Mouse (Mus musculus) granulocyte monocyte progenitor cell, adult 5-6 weeks (primary cell): ENCODE measurements around the gene Alyref2. TPM values are rescaled to one million over a fixed set of nuclear protein-coding genes. Genes with fewer than 3 reads are reported as not detected.

ENCODE experiments used
- ATAC-seq: replicated peaks from 2 replicates; pipeline ENCODE4 v1.8.0; 2016; ENCODE audit warnings: mild to moderate bottlenecking, moderate TSS enrichment, inconsistent platforms; ENCODE audit not compliant: poor library complexity, severe bottlenecking
- total RNA-seq, 2 experiments: library from RNA; stranded (forward) in 1 of 2; stranded (reverse) in 1 of 2; fragments of 200-712, 200-1000 nt in 1 of 2; fragments of >200 nt in 1 of 2; fragmentation: Nextera tagmentation in 1 of 2; gene quantifications; 2 replicates each; pipeline ENCODE4 v1.2.3; 2014 to 2017

The Alyref2 gene
- total RNA-seq, 2 experiments from 2014 or later: 4.7 to 13.2 TPM

DNA sequence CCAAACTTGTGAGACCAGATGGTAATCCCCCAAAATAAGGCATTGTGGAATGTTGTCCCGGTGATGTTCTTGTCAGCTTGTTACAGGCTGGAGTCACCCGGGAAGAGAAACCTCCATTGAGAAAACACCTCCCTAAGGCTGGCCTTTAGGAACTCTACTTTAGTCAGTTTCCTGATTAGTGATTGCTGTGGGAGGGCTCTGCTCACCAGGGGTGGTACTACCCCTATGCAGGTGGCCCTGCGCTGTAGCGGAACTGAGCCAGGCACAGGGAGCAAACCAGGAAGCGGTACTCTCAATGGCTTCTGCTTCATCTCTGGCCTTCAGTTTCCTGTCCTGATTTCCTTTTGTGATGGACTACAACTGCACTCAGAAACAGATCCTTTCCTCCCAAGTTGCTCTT lies 3.4 kb upstream of the Alyref2 start:
- ATAC-seq: no peak

DNA sequence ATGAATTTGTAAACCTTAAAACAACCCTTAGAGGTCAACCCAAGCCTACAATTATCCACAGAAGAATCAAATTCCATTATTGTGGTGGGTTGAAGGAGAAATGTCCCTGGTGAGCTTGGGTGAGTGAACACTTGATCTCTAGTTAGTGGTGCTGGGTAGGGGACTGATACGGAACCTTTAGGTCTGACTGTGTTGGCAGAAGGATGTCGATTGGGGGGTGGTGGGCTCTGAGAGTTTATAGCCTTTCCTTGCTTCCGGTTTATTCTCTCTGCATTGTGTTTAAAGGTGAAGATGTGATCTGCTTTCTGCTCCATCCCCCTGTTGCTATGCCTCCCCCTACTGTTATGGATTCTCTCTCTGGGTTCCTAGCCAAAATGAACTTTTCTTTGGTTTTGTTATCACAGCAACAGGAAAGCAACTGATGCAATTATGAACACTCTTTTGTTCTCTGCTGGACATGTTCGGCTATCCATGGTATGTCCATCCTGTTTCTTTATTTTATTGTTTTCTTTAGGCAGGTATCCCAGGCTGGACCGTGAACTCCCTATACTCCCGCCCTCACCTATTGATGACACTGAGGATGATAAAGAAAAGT lies 2.2 kb upstream of the Alyref2 start:
- no peak for ATAC-seq

DNA sequence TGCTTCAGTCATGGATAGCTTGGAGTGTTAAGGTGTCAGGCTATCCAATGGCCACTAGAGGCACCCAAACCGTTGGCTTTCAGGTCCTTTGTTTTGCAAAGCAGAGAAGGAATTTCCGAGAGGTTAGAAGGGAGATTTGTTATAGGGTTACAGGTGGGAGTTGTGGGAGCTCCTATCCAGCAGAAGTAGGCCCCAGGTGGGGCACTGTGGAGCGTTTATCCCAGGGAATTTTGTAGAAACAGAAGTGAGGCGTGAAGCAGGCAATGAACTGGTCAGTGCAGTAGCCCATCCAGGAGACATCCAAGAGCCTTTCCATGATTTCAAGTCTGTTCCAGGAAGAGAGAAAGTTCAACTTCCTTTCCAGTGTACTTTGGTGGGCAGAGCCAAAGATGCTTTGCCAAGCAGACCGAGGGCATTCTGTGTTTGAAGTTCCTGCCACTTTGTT lies 1.6 kb upstream of the Alyref2 start:
- ATAC-seq: peak; percentile 9

DNA sequence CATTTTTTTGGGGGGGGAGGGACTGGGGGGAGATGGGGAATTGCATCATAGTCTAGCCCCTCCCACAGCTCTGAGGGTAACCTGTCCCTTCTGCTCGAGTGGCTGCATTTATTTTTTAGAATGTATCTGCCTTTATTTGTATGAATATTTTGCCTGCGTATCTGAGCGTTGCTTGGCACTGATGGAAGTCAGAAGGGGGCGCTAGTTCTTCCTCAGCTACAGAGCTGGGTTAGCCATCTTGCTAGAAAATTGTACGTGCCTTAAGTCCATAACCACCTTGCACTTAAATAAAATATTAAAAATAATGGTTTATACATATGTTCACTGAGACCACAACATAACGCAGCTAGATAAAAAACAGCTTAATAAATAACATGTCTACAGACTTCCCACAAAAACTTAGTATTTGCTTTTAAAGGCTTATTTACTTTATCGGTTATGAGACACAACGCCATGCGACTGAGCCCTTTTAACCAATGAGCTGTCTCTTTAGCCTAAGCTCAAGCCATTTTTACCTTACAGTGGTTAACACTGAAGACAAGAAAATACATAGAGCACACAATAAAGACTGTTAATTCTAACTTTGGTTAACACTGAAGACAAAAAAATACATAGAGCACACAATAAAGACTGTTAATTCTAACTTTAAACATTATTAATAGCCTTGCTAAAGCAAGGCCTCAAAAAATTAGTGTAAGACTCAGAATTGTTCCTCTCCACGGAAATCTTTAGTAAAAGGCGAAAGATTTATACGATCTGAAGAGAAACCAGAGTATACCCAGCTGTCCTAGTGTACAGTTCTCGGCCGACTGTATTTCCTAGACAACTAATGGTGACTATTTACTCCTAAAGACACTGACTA lies 659 bp upstream of the Alyref2 start:
- peak; percentile 49 for ATAC-seq

DNA sequence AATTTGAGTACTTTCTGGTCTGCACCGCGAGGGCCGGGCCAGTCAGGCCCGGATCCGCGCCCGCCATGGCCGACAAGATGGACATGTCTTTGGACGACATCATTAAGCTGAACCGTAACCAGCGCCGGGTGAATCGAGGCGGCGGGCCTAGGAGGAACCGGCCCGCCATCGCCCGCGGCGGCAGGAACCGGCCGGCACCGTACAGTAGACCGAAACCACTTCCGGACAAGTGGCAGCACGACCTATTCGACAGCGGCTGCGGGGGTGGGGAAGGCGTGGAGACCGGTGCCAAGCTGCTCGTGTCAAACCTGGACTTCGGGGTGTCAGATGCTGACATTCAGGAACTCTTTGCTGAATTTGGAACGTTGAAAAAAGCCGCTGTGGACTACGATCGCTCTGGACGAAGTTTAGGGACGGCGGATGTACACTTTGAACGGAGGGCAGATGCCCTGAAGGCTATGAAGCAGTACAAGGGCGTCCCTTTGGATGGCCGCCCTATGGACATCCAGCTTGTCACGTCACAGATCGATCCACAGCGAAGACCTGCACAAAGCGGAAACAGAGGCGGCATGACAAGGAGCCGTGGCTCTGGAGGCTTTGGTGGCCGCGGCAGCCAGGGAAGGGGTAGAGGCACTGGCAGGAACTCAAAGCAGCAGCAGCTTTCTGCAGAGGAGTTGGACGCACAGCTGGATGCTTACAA lies 464 bp downstream of the Alyref2 start:
- peak; percentile 33 for ATAC-seq

DNA sequence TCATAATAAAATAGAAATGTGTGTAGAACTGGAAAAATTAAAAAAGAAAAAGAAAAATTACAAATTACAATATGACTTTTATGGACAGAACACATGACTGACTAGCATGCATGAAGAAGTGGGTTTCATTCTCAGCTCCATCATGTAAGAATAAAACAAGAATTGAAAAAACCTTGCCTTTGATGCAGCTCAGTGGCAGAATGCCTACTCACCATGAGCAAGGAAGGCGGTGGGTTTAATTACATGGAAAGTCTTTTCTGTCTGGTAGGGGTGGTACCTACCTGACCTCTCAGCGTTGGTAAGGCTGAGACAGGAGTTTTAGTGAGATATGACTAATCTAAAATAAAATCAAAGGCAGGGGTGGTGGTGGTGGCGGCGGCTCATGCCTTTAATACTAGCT lies 1.3 kb downstream of the Alyref2 start:
- ATAC-seq: no peak

DNA sequence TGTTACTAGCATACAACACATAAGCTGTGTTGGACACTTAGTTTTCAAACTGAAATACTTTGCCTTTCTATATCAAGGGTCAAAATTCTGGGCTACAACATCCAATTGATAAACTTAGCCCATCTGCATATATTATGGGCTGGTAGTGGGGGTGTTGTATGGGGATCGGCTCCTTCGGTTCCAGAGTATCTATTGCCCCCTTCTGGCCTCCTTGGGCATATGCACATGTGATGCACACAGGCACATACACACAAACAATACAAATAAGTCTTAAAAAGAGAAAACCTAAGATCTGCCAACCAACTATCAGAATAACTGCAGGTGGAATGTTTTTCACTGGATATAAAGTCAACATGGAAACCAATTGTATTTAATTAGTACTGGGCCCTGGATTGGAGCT lies 10.0 kb downstream of the Alyref2 start:
- ATAC-seq: no peak; the same call in 1 of the 2 replicates

DNA sequence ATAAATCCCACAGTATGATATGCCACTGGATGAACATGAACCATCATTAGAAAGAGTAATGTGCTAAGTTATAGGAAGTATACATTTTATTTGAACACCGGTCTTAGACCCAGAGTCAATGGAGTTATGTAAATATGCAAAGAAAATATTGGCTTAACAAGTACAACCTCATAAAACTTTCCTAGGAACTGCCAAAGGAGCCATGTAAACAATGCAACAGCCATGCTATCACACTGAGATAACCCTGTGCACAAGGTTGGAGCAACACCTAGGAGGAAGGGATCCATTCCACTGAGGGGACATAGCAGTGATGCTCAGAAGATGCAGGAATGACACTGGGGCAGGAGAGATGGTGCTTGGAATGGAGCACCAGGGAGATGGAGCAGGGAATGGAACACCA lies 10.5 kb downstream of the Alyref2 start:
- ATAC-seq: no peak

DNA sequence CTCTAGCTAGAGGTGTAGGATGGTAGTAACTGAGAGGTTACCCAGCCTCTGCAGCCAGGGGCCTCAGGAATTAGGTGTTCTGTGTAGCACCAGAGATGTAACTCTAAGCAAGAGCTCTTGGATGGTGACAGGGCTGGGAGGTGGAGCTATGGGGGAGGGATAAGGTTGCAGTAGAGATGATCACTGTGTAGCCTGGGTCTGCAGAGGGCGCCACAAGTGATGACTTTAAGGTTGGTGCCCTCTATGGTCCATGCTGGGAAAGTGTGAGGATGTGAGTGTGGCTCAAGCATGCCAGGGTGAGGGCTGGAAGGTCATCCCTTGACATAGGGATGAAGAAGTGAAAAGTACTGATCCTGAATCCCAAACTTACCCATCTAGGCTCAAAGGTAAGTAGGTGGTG lies 11.8 kb downstream of the Alyref2 start:
- ATAC-seq: peak; percentile 93

DNA sequence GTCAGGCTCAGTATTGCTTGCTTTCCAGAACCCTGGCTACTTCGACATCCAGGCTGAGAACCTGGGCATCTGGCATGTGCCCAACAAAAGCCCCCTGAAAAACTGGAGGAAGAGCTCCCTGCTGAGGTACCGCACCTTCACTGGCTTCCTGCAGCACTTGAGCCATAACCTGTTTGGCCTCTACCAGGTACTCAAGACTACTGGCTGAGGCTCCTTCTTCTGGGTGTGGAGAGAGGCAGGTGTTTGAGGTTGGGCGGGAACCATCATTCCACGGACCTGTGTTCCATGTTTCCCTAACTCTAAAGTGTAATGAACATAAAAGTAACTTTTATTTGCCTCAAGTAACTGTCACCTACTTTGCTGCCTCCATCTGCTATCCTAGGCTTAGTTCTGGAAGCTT lies 12.3 kb downstream of the Alyref2 start:
- no peak for ATAC-seq

DNA sequence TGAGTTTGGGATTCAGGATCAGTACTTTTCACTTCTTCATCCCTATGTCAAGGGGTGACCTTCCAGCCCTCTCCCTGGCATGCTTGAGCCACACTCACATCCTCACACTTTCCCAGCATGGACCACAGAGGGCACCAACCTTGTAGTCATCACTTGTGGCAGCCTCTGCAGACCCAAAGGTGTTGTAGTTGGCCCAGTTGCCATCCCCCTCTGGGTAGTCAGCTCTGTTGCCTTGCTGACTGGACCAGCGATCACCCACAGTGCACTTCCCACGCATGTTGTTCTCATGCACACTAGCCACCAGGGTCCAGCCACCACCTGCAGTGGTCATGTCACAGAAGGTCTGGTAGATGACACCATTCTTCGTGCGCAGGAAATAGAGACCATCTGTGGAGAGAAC lies 28.1 kb downstream of the Alyref2 start:
- no peak for ATAC-seq

DNA sequence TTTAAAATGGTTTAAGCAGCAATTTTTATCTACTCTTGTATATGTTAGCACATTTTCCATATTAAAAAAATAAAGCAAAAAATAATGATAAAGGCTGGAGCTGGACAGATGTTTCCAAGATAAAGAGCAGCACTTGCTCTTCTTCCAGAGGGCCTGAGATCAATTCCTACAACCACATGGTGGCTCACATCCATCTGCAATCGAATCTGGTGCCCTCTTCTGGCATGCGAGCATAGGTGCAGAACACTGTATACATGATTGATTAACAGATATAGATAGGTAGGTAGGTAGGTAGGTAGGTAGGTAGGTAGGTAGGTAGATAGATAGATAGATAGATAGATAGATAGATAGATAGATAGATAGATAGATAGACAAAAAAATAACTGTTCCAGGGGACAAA lies 29.6 kb downstream of the Alyref2 start:
- peak; percentile 67 for ATAC-seq

DNA sequence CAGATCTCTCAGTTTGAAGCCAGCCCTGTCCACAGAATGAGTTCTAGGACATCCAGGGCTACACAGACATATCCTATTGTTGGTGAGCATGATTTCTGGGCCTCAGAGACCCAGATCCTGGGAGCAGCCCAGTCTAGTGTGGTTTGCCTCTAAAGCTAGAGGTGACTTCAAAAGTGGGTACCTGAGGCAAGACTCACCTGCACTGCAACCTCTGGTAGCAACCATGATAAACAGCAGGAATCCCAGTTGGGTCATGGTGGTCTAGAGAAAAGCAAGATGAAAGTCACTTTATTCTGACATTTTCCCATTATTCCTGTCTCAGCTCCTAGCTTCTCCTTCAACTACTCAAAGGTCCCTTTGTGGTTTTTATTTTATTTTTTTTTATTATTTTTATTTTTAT lies 31.3 kb downstream of the Alyref2 start:
- no peak for ATAC-seq

DNA sequence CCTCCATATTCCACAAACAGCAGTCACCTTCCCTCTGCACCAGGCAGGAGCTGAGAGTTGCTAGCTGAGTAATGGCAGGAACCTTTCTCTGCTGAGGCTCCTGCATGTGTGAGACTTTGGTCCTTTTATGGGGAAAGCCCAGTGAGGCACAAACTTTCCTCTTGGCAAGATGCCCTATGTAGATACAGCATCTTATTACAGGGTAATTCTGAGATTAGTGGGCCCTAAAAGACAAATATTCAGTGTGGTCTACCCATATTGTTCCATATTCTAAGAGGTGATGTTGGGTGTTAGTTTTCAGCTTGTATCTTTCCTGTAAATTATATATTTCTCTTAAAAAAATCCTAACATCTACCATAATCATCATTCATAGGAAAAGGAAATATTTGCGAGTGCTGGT lies 31.9 kb downstream of the Alyref2 start, which contains the start of gene Itln1:
TSS of gene Itln1 (minus strand) at position 101 of the 400 bp plus-strand sequence.
- ATAC-seq: no peak

DNA sequence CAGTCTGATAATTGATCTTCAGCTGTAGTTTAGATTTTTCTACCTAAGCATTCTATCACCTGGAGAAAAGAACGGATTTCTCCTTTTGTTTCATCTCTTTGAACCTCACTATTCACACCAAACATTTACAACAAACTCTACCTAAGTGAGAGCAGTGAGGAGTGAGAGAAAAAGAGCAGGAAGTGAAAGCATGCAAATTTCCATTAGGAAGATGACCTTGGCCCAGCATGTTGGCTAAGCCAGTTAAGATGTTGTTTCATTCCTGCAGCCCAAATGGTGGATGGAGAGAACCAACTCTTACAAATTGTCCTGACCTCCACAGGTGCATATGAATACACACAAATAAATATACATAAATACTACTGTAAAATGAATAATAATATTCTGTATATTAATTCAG lies 37.4 kb downstream of the Alyref2 start:
- no peak for ATAC-seq

DNA sequence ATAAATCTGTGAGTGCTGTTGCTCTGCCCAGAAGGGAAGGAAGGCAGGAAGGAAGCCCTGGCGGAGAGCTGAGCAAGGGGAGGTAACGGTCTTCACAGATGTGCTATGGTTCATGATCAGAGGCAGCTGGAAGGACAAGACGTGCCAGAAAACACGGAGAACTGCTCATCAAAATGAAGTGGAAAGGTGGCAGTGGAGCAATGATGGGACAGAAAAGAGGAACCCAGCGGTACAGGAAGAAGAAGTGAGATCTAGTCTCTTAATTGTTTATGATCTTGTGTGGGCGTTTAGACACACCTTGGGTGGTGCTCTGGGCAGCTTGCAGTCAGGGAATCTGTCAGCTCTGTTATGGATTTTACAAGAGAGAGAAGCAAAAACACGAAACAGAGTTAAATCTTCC lies 48.0 kb downstream of the Alyref2 start:
- ATAC-seq: peak; percentile 83

DNA sequence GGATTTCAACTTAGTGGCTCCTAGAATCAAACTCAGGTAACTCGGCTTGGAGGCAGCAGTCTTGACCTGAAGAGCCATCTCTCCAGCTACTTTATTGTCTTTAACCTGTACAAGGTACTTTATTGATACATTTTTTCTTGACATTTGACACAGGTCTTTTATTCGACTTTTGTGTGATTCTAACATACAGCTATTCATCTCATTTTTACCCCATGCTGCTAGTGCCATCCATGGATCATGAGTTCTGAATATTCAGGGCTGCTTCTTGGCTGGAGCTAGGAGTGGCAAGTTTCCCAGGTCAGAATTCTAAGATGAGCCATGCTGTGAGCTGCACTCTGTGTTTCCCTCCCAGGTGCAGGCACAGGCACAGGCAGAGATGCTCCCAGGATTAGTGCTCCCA lies 49.0 kb downstream of the Alyref2 start:
- ATAC-seq: no peak

DNA sequence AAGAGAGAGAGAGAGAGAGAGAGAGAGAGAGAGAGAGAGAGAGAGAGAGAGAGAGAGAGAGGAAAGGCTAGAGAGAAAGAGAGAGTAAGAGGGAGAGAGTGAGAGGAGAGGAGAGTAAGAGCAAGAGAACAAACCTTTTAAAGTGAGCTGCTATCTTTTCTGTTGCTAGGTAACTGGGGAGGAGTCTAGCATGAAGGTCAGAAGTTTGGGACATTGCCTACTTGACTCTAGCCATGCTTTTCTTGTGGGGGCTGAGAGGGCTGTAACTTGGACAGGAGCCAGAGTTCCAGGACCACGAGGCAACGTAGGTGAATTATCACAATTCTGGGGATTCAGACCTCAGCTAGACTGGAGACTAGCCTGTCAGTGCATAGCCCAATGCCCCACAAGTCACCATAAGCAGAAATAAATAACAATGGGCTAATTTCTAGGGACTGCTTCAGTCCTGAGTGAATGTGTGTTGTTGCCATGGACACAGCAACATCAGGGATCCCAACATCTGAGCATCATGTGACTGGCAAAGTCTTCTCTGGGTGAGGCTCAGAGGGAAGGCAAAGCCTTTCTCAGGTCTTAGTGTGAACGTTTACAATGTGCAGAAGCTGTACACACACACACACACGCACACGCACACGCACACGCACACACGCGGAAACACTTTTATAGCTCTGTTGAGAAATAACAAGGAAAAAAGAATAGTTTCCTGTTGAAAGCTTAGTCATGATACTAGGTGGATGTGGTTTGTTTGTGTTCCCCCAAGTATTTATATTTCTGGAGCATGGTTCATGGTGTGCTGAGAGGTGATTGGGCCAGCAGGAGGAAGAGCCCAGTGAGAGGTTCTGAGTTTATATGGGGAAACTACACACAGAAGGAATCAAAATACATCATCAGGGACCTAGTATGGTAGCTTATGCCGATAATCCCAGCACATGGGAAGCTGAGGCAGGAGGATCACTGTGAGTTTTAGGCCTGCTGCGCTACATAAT lies 50.4 kb downstream of the Alyref2 start:
- peak; percentile 70 for ATAC-seq
